Mouse (Mus musculus) hindbrain, embryonic 16.5 days (tissue): ENCODE data around the gene Grik4. TPM values are rescaled to one million over a fixed set of nuclear protein-coding genes. Genes with fewer than 3 reads are reported as not detected.

Experiments
- ATAC-seq: fragments of 200-750 bp; cut with Nextera tagmentation; 2 replicates; pipeline ENCODE4 v1.8.0; 2017; ENCODE audit warnings: moderate TSS enrichment, moderate library complexity
- H3K27ac ChIP-seq: fragments of 300-500 bp; sonication (generic); 2 replicates; pipeline ENCODE4 v1.5.1; 2014; ENCODE audit warnings: low read depth, mild to moderate bottlenecking, control low read depth, low read length, moderate library complexity
- H3K27me3 ChIP-seq: fragments of 300-500 bp; sonication (generic); replicated peaks from 2 replicates; pipeline ENCODE4 v1.6.1; 2014; ENCODE audit warnings: low read length; ENCODE audit not compliant: control insufficient read depth, insufficient read depth
- H3K36me3 ChIP-seq: fragments of 300-500 bp; sonication (generic); 2 replicates; pipeline ENCODE4 v1.6.1; 2014; ENCODE audit warnings: mild to moderate bottlenecking, low read length, moderate library complexity, mixed read lengths; ENCODE audit not compliant: control insufficient read depth, insufficient read depth
- H3K4me1 ChIP-seq: fragments of 300-500 bp; sonication (generic); 2 replicates; pipeline ENCODE4 v1.6.1; 2014; ENCODE audit warnings: low read depth, low read length; ENCODE audit not compliant: control insufficient read depth, insufficient read depth
- H3K4me2 ChIP-seq: fragments of 300-500 bp; sonication (generic); 2 replicates; pipeline ENCODE4 v1.6.1; 2014; ENCODE audit warnings: mild to moderate bottlenecking, low read length, control low read depth, moderate library complexity
- H3K4me3 ChIP-seq: fragments of 300-500 bp; sonication (generic); 2 replicates; pipeline ENCODE4 v1.5.1; 2014; ENCODE audit warnings: mild to moderate bottlenecking, low read length, control low read depth, moderate library complexity
- H3K9ac ChIP-seq: fragments of 300-500 bp; sonication (generic); 2 replicates; pipeline ENCODE4 v1.6.1; 2014; ENCODE audit warnings: low read depth, mild to moderate bottlenecking, control low read depth, low read length, moderate library complexity
- H3K9me3 ChIP-seq: fragments of 300-500 bp; sonication (generic); 2 replicates; pipeline ENCODE4 v1.6.1; 2014; ENCODE audit warnings: mild to moderate bottlenecking, low read length, moderate library complexity; ENCODE audit not compliant: control insufficient read depth
- WGBS: fragments of 180-500 bp; shearing (Covaris S2); extraction: QIAGEN DNeasy Blood & Tissue Kit; methylation state at CpG from one replicate; pipeline ENCODE4 v1.1.7; 2014; 5-methylcytosine and 5-hydroxymethylcytosine counted together
- polyA plus RNA-seq: library from polyadenylated mRNA; unstranded; fragments of >200 nt; fragmentation: Nextera tagmentation; extraction: Ambion mirVana; gene quantifications from 2 replicates; pipeline ENCODE4 v1.2.1, GENCODE M21; 2015

The Grik4 gene
- polyA plus RNA-seq, 1 experiment from 2014 or later = 11.4 TPM

DNA sequence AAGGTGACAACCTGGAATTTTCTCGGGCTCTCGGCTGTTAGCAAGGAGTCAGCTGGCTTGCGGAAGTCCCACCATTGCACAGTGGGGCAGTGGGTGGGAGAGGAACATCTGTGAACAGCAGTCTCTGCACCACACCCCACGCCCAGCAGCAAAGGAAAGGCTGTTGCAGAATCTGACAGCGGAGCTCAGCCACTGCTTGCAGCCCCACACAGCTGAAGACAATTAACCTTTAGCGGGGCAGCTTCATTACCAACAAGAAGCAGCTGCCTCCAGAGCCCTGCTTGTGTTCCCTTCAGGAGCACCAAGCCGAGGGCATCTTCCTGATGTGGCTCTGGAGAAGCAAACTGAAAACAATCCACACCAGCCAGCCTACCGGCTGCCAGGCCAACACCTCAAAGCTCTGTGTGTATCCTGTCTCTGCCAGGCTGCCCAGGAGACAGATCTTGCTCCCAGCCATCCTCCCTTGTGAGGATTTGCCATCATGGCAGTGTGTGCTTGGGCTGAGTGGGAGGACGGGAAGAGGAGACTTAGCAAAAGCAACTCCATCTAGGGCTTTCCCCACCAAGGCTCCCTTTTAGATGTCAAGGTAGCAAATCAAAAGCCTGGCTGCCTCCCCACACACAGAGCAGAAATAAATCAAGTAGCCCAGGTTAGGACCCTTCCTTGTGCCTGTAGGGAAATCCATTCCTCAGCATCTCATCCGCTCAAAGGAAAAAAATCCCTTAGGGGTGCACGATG lies 179.3 kb downstream of the Grik4 start:
- Histone ChIP-seq H3K4me1 (peaks cover 14% of the 10 kb centered on the region), H3K4me2 (no peak overlapping the region; the same call in 1 of the 2 replicates), H3K9me3 (no peaks in the 10 kb centered on the region), H3K9ac (0 out of 2 replicates have a peak overlapping the region, but pooled peaks have one; percentile 8), H3K4me3 (no peak overlapping the region), H3K27ac (no peak overlapping the region), H3K27me3 (no peaks in the 10 kb centered on the region), H3K36me3 (no peaks in the 10 kb centered on the region)
- ATAC-seq = peak; percentile 52; the same call in 1 of the 2 replicates
- WGBS = 44% methylated on average over 11 of the region's 11 CpGs

DNA sequence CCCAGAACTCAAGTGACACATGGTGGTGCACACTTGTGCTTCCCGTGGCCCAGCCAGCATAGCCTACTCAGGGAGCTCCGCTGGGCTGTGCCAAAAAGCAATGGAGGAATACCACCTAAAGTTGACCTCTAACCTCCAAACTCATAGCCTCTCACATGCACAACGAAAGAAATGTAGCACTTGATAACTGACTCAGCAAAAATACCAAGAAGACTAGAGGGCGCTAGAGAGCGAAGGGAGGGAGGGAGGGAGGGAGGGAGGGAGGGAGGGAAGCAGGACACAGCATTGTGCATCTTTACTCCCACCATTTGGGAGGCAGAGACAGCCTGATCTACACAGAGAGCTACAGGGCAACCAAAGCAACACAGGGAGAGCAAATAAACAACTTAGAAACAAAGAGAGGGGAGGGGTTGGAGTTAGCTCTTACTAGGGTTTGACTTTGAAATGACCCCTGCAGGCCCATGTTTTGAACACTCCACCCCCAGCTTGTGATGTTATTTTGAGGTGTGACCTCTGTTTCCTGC lies 185.5 kb downstream of the Grik4 start:
- Histone ChIP-seq H3K9ac (no peak overlapping the region), H3K27ac (no peak overlapping the region), H3K4me3 (no peak overlapping the region), H3K4me1 (peaks cover 3% of the 10 kb centered on the region; the same call in 1 of the 2 replicates), H3K4me2 (no peak overlapping the region), H3K27me3 (no peaks in the 10 kb centered on the region), H3K36me3 (no peaks in the 10 kb centered on the region), H3K9me3 (no peaks in the 10 kb centered on the region)
- 55% methylated on average over 5 of the region's 5 CpGs for WGBS
- no peak for ATAC-seq

DNA sequence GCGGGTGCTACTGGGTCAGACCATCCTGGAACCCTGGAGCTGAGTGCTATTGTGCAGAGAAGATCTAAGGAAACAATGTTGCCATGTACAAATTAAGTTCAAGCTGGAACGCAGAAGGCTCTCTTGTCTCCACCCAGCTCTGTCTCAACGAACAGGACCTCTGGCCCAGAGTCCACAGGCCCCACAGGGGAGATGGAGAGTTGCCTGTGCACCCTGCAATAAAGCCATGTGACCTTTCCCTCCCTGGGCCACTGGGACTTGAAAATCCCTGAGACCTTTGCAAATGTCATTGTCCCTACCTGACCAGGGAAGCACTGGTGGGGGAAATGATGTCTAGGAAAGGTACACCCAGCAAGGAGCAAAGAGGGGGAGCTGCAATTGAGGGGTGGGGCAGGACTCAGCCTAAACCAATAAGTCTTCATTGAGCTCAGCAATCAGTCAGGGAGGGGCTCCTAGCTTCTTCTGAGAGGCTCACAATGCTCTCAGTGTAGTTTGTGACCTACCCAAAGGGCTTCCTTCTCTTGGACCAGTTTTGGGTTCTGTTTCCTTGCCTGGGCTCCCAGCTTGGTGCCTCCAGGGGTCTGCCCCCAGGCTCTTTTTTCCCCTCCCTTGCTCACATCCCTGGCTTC lies 187.2 kb downstream of the Grik4 start:
- no peak for ATAC-seq
- Histone ChIP-seq H3K4me3 (no peak overlapping the region), H3K27ac (no peak overlapping the region), H3K36me3 (no peaks in the 10 kb centered on the region), H3K9me3 (no peaks in the 10 kb centered on the region), H3K27me3 (no peaks in the 10 kb centered on the region), H3K4me1 (no peaks in the 10 kb centered on the region; the same call in 1 of the 2 replicates), H3K9ac (no peak overlapping the region), H3K4me2 (no peak overlapping the region)
- 77% methylated on average over 3 of the region's 3 CpGs for WGBS

DNA sequence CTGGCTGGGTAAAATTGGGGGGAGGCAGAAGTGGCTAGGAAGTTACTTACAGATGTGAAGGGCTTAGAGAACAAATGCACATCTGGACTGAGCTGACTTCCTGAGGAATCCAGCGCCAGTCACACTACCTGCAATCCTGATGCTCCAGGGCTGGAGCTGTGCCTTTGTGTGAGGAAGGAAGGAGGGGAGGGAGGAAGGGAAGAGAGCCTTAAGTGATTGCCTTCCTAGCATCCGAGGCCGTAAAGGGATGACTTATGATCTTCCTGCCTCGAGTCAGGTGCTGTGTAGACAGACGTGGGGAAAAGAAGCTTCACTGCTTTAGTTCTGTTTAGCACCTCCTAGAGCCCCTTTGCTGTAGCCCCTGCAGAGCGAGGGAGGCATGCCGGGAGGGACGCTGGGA lies 189.6 kb downstream of the Grik4 start:
- WGBS = 47% methylated on average over 8 of the region's 8 CpGs
- H3K4me2 ChIP-seq = no peak overlapping the region
- H3K9me3 ChIP-seq = no peaks in the 10 kb centered on the region
- H3K36me3 ChIP-seq = no peaks in the 10 kb centered on the region
- no peak for ATAC-seq
- H3K4me3 ChIP-seq = no peak overlapping the region
- H3K9ac ChIP-seq = no peak overlapping the region
- no peaks in the 10 kb centered on the region; the same call in 1 of the 2 replicates for H3K4me1 ChIP-seq
- no peaks in the 10 kb centered on the region for H3K27me3 ChIP-seq
- no peak overlapping the region for H3K27ac ChIP-seq

DNA sequence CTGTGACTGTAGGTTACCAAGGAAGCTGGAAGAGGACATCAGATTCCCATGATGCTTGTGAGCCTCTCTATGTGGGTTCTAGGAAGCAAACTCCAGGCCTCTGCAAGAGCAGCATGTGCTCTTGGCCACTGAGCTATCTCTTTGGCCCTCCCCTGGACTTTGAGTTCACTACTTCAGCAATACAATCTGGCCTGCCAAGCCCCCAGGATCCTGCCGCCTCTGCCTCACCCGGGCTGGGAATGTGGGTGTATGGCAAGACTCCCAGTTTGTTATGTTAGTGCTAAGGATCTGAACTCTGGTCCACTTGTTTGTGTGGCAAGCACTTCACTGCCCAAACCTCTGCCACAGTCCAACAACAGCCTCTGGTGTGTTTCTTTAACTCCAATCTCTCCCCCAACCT lies 193.1 kb downstream of the Grik4 start:
- Histone ChIP-seq H3K27me3 (no peaks in the 10 kb centered on the region), H3K4me1 (no peaks in the 10 kb centered on the region; the same call in 1 of the 2 replicates), H3K4me3 (no peak overlapping the region), H3K36me3 (no peaks in the 10 kb centered on the region), H3K9ac (no peak overlapping the region), H3K27ac (no peak overlapping the region), H3K4me2 (no peak overlapping the region), H3K9me3 (no peaks in the 10 kb centered on the region)
- WGBS = 87% methylated on average over 2 of the region's 2 CpGs
- no peak for ATAC-seq

DNA sequence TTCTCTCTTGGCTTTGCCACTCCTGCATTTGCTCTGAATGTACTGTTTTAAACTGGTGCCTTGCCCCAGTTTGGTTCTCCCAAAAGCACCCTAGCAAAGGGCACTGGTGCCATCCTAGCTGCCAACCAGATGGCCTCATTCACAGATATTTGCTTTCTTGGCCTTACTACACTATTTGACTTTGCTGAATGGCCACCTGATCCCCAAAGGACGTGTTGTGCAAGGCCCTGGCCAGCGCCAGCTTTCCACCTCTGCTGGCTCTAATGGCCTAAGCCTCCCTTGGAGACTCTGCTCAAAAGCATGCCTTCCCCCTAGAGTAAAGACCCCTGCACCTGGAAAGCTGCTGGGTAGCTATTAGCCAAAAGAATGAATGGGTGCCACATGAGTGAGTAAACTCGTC lies 194.1 kb downstream of the Grik4 start:
- Histone ChIP-seq H3K27ac (no peak overlapping the region), H3K4me3 (no peak overlapping the region), H3K4me2 (no peak overlapping the region), H3K9ac (no peak overlapping the region), H3K36me3 (no peaks in the 10 kb centered on the region), H3K4me1 (no peaks in the 10 kb centered on the region; the same call in 1 of the 2 replicates), H3K9me3 (no peaks in the 10 kb centered on the region), H3K27me3 (no peaks in the 10 kb centered on the region)
- WGBS = 58% methylated on average over 3 of the region's 3 CpGs
- ATAC-seq = no peak

DNA sequence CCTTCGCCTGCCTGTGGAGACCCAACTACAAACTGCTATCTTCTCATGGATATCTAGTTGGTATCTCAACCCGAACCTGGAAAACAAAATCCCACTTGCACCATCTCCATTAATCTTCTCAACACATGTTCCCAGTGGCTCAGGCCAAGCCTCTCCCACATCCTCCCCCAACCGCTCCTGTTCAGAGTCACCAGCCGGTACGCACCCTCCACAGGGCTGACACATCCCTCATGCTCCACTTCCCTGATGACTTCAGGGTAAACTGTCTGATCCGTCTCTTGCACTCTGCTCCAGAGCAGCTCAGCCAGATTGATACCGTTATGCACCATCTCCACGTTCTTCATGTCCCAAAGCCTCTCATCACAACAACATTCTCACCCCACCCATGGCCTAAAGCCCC lies 198.3 kb downstream of the Grik4 start:
- Histone ChIP-seq H3K27me3 (no peaks in the 10 kb centered on the region), H3K36me3 (no peaks in the 10 kb centered on the region), H3K27ac (no peak overlapping the region), H3K4me1 (no peaks in the 10 kb centered on the region), H3K4me3 (no peak overlapping the region), H3K4me2 (no peak overlapping the region), H3K9ac (no peak overlapping the region), H3K9me3 (no peaks in the 10 kb centered on the region)
- ATAC-seq = no peak
- 74% methylated on average over 8 of the region's 8 CpGs for WGBS

DNA sequence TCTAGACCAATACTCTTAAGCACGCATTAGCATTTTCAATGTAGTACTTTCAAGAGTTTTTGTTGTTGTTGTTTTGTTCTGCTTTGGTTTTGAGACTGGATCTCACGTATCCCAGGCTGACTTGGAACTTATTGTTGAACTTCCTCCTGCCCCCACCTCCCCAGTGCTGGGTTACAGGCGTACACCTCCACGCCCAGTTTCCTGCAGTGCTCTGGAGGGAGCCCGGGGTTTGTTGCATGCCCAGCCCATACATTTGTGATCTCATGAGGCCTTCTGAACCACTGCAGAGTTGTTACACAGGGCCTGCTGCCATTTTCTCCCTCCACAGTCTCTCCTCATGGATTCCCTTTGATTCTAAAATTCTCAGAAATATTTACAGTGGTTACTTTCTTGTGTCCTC lies 201.9 kb downstream of the Grik4 start:
- H3K36me3 ChIP-seq = no peaks in the 10 kb centered on the region
- H3K27me3 ChIP-seq = no peaks in the 10 kb centered on the region
- WGBS = 76% methylated on average over 5 of the region's 5 CpGs
- ATAC-seq = no peak
- H3K4me1 ChIP-seq = no peaks in the 10 kb centered on the region
- no peak overlapping the region for H3K4me3 ChIP-seq
- no peak overlapping the region for H3K27ac ChIP-seq
- no peaks in the 10 kb centered on the region for H3K9me3 ChIP-seq
- no peak overlapping the region for H3K4me2 ChIP-seq
- no peak overlapping the region for H3K9ac ChIP-seq

DNA sequence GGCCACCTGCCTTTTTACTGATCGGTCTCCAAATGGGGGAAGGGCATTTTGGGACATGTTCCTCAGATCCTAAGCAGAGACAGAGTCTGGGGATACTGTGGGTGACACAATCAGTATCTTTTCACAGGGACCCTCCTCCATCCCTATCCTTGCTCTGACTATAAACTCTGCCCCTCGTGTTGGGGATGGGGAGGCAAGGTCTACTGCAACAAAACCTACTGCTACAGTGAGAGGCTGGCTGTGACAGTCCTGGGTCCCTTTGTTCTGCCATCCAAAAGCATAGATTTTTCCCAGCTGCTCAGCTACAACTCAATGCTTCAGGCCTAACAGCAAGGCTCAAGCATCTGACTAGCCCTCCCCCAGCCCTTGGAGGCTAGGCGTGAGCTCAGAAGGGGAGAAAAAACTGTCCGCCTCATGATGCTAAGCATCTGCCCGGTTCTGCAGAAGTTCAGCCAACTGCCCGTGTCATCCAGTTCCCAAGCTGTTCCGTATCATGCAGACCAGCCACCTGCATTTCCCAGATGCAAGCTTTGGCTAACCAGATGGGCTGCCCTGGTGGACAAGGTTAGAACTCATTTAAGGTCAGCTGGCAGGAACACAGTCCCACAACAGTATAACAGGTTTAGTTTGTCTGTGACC lies 207.5 kb downstream of the Grik4 start:
- peak; percentile 29; the same call in 1 of the 2 replicates for ATAC-seq
- no peaks in the 10 kb centered on the region for H3K36me3 ChIP-seq
- no peaks in the 10 kb centered on the region for H3K27me3 ChIP-seq
- H3K9me3 ChIP-seq = no peaks in the 10 kb centered on the region
- no peak overlapping the region for H3K4me3 ChIP-seq
- H3K4me2 ChIP-seq = no peak overlapping the region
- peaks cover 6% of the 10 kb centered on the region for H3K4me1 ChIP-seq
- H3K9ac ChIP-seq = no peak overlapping the region
- no peak overlapping the region for H3K27ac ChIP-seq
- 56% methylated on average over 7 of the region's 7 CpGs for whole genome bisulfite sequencing
